Mouse (Mus musculus): ENCODE results near the gene Acap1.

GRCm38 (mm10) chr11:69935137-69935879 is 40.0 kb upstream of the Acap1 start, which contains the start of gene Ybx2:
- TF ChIP-seq CTCF (IDR thresholded peaks at IDR 0.05; ENCODE audit: extremely low read depth, insufficient read length, insufficient replicate concordance, low read depth, low read length) (no peak), POLR2A (IDR thresholded peaks at IDR 0.05; ENCODE audit: low read depth, low read length) (no peak)
